Mouse (Mus musculus): Measurements from ENCODE around the gene Cnksr3. TPM values are rescaled to one million over a fixed set of nuclear protein-coding genes. Genes with fewer than 3 reads are reported as not detected.

Gene Cnksr3
- total and polyA plus RNA-seq, 3 experiments, result 9.5 to 14.5 (median 11.1) TPM

DNA sequence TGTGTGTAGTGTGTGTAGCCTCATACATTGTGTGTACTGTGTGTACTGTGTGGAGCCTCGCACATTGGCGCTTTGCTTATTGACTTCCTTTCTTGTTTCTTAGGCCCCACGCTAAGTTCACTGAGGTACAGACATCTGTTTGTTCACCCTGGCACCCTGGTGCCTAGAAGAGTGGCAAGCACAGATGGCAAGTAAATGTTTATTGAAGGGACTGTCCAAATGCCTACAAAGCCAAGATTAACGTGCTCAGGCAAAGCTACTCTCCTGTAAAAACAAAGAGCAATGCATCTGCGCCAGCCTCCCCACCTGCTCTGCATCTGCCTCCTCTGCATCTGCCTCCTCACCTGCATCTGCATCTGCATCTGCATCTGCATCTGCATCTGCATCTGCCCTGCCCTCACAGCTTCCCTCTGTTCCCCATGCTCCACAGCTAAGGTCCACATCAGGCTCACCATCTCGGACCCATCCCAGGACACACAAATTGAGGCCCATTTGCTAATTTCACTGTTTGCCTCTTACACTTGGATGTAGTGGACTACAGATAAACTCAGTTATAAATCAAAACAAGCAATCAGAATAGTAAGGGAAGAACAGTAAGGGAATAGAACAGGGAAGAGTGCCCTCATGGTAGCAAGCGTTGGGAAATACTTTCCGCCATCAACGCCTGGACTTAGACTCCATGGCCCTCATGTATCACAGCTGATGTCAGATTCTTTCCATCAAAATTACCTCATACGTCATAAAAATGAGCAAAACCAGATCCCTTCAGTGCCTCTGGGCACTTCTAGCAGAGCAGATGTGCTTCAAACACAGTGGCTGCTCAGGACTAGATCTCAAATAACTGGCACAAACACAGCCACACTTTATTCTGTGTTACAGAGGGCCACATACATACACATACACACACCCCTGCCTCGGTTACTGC, 62.1 kb downstream of the Cnksr3 start:
- no peak for DNase-seq

- peak; percentile 39 for DNase-seq
These were observed 66.4 kb downstream of the Cnksr3 start for GRCm38 (mm10) chr10:7145614-7146013.

DNA sequence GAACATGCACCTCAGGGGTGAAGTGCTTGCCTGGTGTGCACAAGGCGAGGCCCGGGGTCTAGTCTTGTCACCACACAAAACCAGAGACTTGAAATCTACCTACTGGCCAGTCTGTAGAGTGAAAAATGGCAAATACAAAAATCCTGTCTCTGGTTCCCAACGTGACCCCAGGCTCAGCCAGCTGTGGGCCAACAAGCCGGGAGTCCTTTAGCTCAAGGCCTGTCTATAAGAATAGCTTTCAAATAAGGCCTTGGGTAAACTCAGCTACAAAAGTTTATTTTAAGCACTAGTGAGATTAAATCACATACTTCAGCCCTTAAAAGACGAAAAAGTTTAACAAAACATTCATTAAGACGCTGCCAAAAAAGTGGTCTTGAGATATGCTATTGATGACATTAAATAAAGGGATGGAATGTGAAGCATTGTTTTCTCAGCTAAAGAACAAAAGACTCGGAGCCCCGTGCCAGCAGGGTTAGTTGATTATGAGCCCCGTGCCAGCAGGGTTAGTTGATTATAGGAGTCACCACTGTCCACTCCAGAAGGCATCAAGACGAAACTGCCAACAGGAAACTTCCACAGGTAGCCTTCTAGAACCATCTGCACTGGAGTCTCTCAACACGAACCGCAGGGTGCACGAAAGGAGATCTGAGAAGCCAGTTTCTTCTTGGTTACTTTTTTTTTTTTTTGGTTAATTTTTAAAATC, 67.8 kb downstream of the Cnksr3 start:
- DNase-seq, result no peak

DNA sequence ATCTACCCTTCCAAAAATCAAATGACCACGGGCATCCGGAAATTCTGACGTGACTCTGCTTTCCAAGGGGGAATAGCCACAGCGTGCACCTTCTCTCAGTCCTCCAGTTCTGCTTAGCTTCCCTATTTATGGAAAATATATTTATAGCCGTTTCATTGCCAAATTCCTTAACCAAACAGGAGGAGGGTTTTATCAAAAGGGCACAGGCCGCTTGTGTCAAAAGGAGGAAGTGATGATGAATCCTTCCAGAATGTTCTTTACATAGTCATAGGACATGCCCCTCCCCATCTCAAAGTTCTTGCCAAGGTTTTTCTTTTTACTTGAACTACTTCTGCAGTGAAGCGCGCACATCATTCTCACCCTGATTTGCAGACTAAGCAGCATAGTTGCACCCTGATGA, 69.8 kb downstream of the Cnksr3 start:
- DNase-seq, result no peak

DNA sequence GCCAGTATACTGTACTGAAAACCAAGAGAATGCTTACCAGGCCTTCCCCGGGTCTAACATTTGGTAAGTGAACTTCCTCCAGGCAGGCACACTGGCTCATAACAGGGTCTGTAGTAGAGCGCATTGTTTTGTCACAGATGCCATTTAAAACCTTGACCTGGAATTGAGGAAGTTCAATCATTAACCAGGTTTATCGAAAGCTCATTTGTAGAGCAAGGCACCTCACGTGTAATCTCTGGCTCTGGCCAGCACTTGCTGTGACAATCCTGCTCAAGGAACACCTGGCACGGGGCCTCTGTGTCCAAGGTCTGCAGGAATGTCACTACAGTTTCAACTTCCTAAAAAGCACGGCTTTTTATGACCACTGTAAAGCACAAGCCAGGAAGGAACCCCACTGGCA, 71.8 kb downstream of the Cnksr3 start:
- DNase-seq, result no peak

DNA sequence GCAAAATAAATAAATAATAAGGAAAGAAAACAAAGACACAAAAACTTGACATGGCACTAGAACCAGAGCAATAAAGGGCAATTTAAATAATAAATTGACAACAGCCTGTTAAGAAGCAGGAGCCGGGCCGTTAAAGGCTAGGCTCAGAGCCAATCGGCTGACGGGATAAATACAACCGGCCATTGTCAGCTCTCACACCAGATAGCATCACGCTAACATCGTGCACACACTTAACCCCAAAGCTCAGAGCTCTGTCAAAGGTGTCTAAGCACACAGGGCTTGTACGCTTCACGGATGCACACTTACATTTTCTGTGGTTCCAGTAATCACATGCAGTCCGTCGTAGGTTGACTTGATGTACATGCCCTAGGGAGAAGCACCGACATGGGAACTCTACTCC, 74.0 kb downstream of the Cnksr3 start:
- DNase-seq, result no peak

DNA sequence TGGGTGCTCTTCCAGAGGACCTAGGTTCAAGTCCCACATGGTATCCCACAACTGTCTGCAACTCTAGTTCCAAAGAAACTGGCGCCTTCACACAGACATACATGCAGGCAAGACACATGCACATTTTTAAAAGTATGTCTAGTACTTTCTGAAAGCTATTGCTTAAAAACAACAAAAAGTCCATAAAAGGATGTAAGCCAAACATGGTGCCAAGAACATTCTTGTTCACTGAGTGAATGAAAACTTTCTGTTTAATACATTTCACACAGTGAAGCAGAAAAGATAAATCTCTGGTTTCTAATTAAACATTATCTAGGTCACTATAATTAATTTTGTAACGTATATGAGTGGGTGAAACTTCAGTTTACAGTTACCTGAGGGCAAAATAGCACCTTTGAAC, 76.3 kb downstream of the Cnksr3 start:
- DNase-seq, result no peak

GRCm38 (mm10) chr10:7133005-7133404, 79.0 kb downstream of the Cnksr3 start:
- no peak for DNase-seq

DNA sequence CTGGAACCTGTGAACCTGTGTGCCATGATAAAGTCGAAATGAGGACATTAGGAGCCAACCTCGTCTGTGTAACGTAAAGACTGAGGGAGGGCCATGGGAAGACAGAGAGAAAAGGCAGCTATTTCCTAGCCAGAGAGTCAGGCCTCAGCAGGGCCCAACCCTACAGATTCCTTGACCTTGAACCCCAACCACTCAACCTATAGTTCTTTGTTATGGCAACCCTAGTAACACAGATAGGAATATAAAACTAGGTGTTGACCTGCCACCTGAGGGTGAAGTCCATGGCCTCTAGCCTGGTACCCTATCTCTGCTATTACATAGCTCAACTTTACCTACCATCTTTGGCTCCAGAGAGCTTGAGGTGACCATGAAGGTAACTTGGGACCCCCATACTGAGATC, 80.6 kb downstream of the Cnksr3 start:
- DNase-seq, result no peak

DNA sequence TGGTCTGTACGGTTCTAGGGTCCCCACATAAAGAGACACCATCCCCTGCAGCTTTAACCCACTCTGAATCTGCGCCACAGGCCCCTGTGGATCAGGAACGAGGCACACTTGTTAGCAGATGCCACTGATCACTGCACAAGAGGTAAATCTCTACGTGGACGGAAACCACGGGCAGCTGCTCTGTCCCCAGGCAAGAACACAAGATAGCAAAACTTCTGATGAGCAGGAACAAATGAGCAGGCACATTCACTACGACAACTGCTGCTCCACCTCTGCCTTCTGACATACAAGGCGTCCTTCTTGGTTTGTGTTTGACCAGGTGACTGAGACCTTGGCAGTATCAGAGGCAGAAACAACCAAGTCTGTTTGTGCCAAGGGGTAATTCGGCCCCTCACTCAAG, 84.2 kb downstream of the Cnksr3 start:
- DNase-seq, result no peak

DNA sequence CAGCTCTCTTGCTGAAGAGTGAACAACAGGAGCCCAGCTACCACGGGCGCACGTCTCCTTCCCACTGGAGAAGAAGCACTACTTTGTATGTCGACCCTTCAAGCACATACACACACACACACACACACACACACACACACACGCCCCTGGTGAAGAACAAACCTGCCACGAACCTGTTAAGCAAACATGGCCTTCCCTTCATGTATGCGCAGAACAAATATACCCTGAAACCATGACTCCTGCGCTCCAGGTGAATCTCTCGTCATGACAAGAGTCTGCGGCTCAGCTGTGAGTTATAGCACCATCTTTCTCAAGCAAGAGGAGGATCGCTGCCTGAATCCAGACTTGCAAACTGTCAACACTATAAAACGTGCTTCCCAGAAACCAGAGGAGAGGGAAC, 85.2 kb downstream of the Cnksr3 start:
- no peak for DNase-seq

DNA sequence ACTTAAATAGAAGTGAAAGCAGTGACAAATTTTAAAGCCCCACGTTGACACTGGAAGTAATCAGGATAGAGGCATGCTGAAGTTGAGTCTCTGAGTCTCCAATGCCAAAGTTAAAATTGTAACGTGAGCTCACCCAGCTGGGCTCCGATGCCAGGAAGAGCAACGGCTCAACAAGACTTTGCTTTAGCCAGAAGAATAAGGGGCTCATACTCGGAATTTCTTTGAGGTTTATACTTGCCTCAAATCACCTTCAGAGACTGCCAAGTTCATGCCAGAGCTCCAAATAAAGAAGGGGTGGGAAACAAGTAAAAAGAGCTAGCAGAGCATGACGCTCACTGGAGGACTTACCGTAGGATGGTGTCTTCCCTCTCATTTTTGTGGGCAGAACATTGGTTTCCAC, 85.8 kb downstream of the Cnksr3 start:
- DNase-seq, result no peak

DNA sequence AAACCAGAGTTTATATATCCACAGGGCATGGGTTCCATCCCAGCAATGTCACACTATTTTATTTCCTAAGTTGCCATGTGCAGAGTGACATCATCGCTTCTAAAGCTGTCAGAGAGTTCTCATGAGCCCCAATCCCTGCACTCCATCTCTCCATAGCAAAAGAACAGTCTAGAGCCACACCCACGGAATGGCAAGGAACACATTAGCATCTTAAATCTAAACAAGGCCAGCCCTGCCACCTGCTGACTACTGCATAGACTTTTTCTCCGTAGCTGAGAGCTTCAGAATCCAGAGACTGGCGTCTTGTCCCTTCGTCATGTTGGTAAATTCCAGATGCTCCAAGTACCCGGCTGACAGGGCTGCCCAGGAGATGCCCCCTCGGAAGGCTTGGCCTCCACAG, 87.0 kb downstream of the Cnksr3 start:
- DNase-seq, result no peak

DNA sequence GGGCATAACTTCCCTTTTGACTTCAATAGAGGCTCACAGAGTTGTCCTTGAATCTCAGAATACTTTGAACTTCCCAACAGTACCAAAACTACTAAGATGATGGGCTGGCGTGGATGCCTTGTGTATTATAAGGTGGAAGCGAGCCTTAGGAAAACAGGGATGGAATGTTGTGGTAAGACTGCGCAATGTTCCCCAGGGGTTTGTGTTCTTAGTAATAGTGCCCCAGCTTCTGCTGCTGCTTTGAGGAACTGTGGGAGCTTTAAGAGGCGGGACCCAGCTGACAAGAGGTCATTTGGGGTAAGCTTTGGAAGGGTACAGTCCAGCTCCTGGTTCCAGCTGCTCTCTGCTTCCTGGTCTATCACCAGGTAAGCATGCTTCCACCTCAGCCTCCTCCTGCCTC, 89.7 kb downstream of the Cnksr3 start:
- no peak for DNase-seq

DNA sequence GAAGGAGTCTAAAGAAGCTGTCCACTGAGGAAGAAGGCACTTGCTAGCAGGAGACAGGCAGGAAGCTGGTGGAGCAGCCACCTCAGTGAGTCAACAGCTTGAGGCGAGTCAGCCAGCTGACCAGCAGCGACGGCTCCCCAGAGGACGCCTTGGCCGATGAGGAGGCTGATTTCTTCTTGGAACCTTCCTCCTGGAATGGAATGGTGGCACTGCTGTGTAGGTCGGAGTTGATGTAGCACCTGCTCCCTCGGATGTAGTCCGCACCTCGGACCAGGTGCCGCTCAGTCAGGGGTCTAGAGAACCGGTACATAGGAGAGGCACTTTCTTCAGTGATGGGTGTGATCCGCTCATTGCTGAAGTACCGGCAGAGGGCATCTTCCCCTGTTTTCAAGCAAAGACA, 91.8 kb downstream of the Cnksr3 start:
- DNase-seq, result peak; percentile 28

DNA sequence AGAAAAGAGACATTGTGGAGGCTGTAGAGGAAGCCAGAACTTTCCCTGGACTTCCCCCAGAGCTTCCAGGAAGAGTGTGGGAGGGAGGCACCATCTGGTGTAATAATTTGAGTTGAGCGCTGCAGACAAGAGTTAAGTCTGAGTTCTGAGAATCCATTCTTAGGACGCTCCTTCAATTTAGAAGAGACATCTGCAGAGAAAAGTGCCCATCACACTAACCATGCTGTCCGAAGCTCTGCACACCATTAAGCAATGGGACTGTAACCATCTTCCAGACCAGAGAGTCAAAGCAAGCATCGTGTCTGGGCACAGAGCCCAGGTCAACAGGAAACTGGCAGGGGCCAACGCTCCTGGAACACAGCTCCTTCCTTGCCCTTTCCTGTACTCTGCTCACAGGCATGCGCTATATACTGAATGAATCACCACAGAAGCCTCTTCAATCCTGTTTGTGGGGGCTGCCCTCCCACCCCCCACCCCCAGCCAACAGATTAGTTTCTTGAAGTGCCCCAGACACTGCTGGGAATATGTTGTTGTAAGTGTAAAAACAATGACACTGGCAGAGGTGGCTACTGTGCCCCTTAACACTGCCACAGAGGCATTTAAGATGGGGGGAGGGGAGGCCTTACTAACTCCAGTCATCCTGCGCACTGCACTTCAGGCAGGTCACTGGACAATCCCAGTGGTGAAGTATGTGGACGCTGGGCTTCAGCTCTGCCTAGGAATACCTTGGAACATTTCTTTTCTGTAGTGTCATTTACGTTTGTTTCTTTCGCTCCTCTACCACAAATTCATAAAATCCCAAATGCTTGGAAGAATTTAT, 93.6 kb downstream of the Cnksr3 start:
- DNase-seq, result peak; percentile 84

- DNase-seq, result no peak
These were observed 94.3 kb downstream of the Cnksr3 start for GRCm38 (mm10) chr10:7117785-7118184.

DNA sequence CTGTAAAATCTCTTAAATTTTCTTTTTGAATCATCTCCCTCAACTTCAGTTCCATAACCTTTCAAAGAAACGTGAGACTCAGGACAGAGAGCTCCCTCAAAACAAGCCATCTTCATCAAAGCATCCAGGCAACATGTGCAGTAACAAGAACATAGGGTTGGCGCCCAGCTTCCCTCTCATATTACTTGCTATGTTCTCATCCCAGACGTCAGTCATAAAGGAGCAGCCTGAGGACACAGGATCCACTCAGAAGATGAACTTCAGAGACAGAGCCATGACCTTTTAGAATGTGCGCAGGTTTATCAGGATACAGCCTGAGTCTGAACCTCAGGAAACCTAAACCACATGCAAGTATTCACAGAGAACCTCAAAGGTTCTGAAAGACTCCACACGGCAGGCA, 97.2 kb downstream of the Cnksr3 start:
- DNase-seq, result no peak

- peak; percentile 14 for DNase-seq
These were observed 98.3 kb downstream of the Cnksr3 start for GRCm38 (mm10) chr10:7113747-7114146.

- DNase-seq, result no peak
These were observed 98.9 kb downstream of the Cnksr3 start for GRCm38 (mm10) chr10:7113144-7113543.

GRCm38 (mm10) chr10:7111462-7112000, 100.5 kb downstream of the Cnksr3 start:
- DNase-seq, result no peak

GRCm38 (mm10) chr10:7103872-7104271, 108.2 kb downstream of the Cnksr3 start:
- DNase-seq, result no peak
